Mouse (Mus musculus): ENCODE measurements around the gene Lrrtm4.

- TF ChIP-seq POLR2A (IDR thresholded peaks at IDR 0.05; ENCODE audit: low read depth, low read length) (no peak), CTCF (conservative IDR thresholded peaks at IDR 0.05; ENCODE audit: insufficient read depth, insufficient read length, low read depth, low read length) (no peak)
Measured at GRCm38 (mm10) chr6:80185489-80186113, 166.9 kb downstream of the Lrrtm4 start.
